Mouse (Mus musculus) thymus, adult 2 months (tissue): ENCODE measurements around the gene Dach1. TPM values are rescaled to one million over a fixed set of nuclear protein-coding genes. Genes with fewer than 3 reads are reported as not detected.

Experiments
- DNase-seq: peaks from one replicate; pipeline ENCODE4 v3.0.0; 2021
- H3K27ac ChIP-seq: fragments of 200-500 bp; 2 replicates; pipeline ENCODE4 v1.5.1; 2012; ENCODE audit warnings: low read length, control low read depth; ENCODE audit not compliant: control insufficient read depth, insufficient read depth
- H3K27me3 ChIP-seq: fragments of 200-500 bp; 2 replicates; pipeline ENCODE4 v1.6.1; 2012; ENCODE audit warnings: mild to moderate bottlenecking, low read length, moderate library complexity, mixed read lengths; ENCODE audit not compliant: control insufficient read depth, insufficient read depth
- H3K36me3 ChIP-seq: fragments of 200-500 bp; 2 replicates; pipeline ENCODE4 v1.6.1; 2012; ENCODE audit warnings: mild to moderate bottlenecking, low read length, moderate library complexity; ENCODE audit not compliant: control insufficient read depth, insufficient read depth
- H3K4me1 ChIP-seq: fragments of 200-500 bp; replicated peaks from 2 replicates; pipeline ENCODE4 v1.6.1; 2012; ENCODE audit warnings: low read length; ENCODE audit not compliant: control insufficient read depth, insufficient read depth
- H3K4me3 ChIP-seq: fragments of 200-500 bp; 2 replicates; pipeline ENCODE4 v1.5.1; 2012; ENCODE audit warnings: mild to moderate bottlenecking, low read length, control low read depth, moderate library complexity; ENCODE audit not compliant: control insufficient read depth, insufficient read depth
- CTCF ChIP-seq: fragments of 200-500 bp; IDR thresholded peaks from 2 replicates; pipeline ENCODE4 v1.5.1; 2012; ENCODE audit warnings: mild to moderate bottlenecking, control low read depth, low read length, moderate library complexity, borderline replicate concordance; ENCODE audit not compliant: control insufficient read depth, poor library complexity, insufficient read depth; ENCODE audit errors: extremely low read depth
- POLR2A ChIP-seq: fragments of 200-500 bp; IDR thresholded peaks from 2 replicates; pipeline ENCODE4 v1.6.1; 2012; ENCODE audit warnings: mild to moderate bottlenecking, low read length, control low read depth, moderate library complexity; ENCODE audit not compliant: control insufficient read depth, poor library complexity, insufficient read depth; ENCODE audit errors: extremely low read depth
- WGBS: fragments of 180-500 bp; shearing (Covaris S2); methylation state at CpG from one replicate; pipeline ENCODE4 v1.1.7; 2018; 5-methylcytosine and 5-hydroxymethylcytosine counted together
- polyA plus RNA-seq: library from polyadenylated mRNA; depleted of rRNA; stranded (reverse); fragments of >200 nt; gene quantifications from 2 replicates; pipeline ENCODE4 v1.2.3, GENCODE M21; 2012

The Dach1 gene
- polyA plus RNA-seq, 1 experiment, result 0.38 TPM

GRCm38 (mm10) chr14:97975447-97975846, 194.1 kb downstream of the Dach1 start:
- H3K27me3 ChIP-seq, result no peaks in the 10 kb centered on the region
- DNase-seq, result no peak
- H3K27ac ChIP-seq, result no peak overlapping the region
- no peaks in the 10 kb centered on the region for H3K4me1 ChIP-seq
- no peaks in the 10 kb centered on the region for H3K36me3 ChIP-seq
- no peak overlapping the region for H3K4me3 ChIP-seq
- 95% methylated on average over 7 of the region's 7 CpGs for WGBS
- no peak for TF ChIP-seq POLR2A
- no peak for TF ChIP-seq CTCF

GRCm38 (mm10) chr14:97964543-97965069, 205.0 kb downstream of the Dach1 start:
- DNase-seq, result no peak
- 89% methylated on average over 2 of the region's 2 CpGs for WGBS
- TF ChIP-seq CTCF (no peak), POLR2A (no peak)
- H3K27me3 ChIP-seq, result no peaks in the 10 kb centered on the region
- no peak overlapping the region for H3K27ac ChIP-seq
- no peaks in the 10 kb centered on the region for H3K36me3 ChIP-seq
- H3K4me3 ChIP-seq, result no peak overlapping the region
- H3K4me1 ChIP-seq, result no peaks in the 10 kb centered on the region

- Histone ChIP-seq H3K4me3 (no peak overlapping the region), H3K36me3 (no peaks in the 10 kb centered on the region), H3K4me1 (no peaks in the 10 kb centered on the region), H3K27ac (no peak overlapping the region), H3K27me3 (no peaks in the 10 kb centered on the region)
- WGBS, result 96% methylated on average over 6 of the region's 6 CpGs
- DNase-seq, result no peak
- TF ChIP-seq POLR2A (no peak), CTCF (no peak)
These were observed 205.9 kb downstream of the Dach1 start for GRCm38 (mm10) chr14:97963624-97964023.

GRCm38 (mm10) chr14:97956356-97956755, 213.2 kb downstream of the Dach1 start:
- Histone ChIP-seq H3K36me3 (no peaks in the 10 kb centered on the region), H3K4me1 (no peaks in the 10 kb centered on the region), H3K4me3 (no peak overlapping the region), H3K27ac (no peak overlapping the region), H3K27me3 (no peaks in the 10 kb centered on the region)
- TF ChIP-seq CTCF (no peak), POLR2A (no peak)
- WGBS, result 91% methylated on average over 1 of the region's 1 CpGs
- DNase-seq, result no peak

GRCm38 (mm10) chr14:97945471-97945870, 224.1 kb downstream of the Dach1 start:
- Histone ChIP-seq H3K4me1 (no peaks in the 10 kb centered on the region), H3K36me3 (no peaks in the 10 kb centered on the region), H3K27ac (no peak overlapping the region), H3K4me3 (no peak overlapping the region), H3K27me3 (no peaks in the 10 kb centered on the region)
- DNase-seq, result no peak
- TF ChIP-seq CTCF (no peak), POLR2A (no peak)
- 66% methylated on average over 2 of the region's 2 CpGs for WGBS

- no peak for TF ChIP-seq POLR2A
- no peak for TF ChIP-seq CTCF
These were observed 224.8 kb downstream of the Dach1 start for GRCm38 (mm10) chr14:97944643-97945268.

More at GRCm38 (mm10) chr14:97944643-97945268, 224.8 kb downstream of the Dach1 start:
- Histone ChIP-seq H3K4me3 (no peak overlapping the region), H3K36me3 (no peaks in the 10 kb centered on the region), H3K4me1 (no peaks in the 10 kb centered on the region), H3K27ac (no peak overlapping the region), H3K27me3 (no peaks in the 10 kb centered on the region)
- no peak for DNase-seq
- WGBS, result 96% methylated on average over 9 of the region's 9 CpGs
